Mouse (Mus musculus) left cerebral cortex, adult 2 months (tissue): ENCODE data around the gene Klhl25. TPM values are rescaled to one million over a fixed set of nuclear protein-coding genes. Genes with fewer than 3 reads are reported as not detected.

Experiments used
- DNase-seq, 2 experiments: peaks; one replicate each; pipeline ENCODE4 v3.0.0; 2021 to 2022; ENCODE audit warnings: low spot score in 2 of 2, mixed read lengths in 1 of 2; ENCODE audit errors: extremely low spot score in 1 of 2
- H3K27ac ChIP-seq: fragments of 200-600 bp; 2 replicates; pipeline ENCODE4 v1.8.1; 2022
- H3K4me3 ChIP-seq: fragments of 200-600 bp; 2 replicates; pipeline ENCODE4 v1.8.1; 2022
- CTCF ChIP-seq: fragments of 200-600 bp; IDR thresholded peaks from 2 replicates; pipeline ENCODE4 v1.8.1; 2022; ENCODE audit warnings: antibody characterized with exemption, mild to moderate bottlenecking, moderate library complexity
- intact Hi-C: fragments of 180-260 bp; cut with DNase I; formaldehyde crosslinking; loops from one replicate; pipeline ENCODE4 v1.15.1; 2025
- long read RNA-seq, 2 experiments: library from polyadenylated mRNA; stranded (forward); transcript quantifications; one replicate each; pipeline ENCODE4 v2.0.0; 2021; ENCODE audit warnings: borderline mapping rate in 2 of 2
- total RNA-seq, 2 experiments: library from RNA; stranded (reverse); gene quantifications; 2 replicates each; pipeline ENCODE4 v1.2.3; 2021

The Klhl25 gene
- 1 to 10 TPM; 7.4 to 9.3 TPM for total RNA-seq
- long read RNA-seq, experiment 1, transcript Klhl25-202 (3 exons, 3,403 nt) = major isoform, 10 of 12 reads
- long read RNA-seq, experiment 1, partial matches to known transcripts = 0 of 12 reads
- long read RNA-seq, experiment 1, other reads (novel, unspliced or antisense) = 1 of 12 reads
- long read RNA-seq, experiment 2, transcript Klhl25-201 (3 exons, 3,385 nt) = minor isoform, 5 of 18 reads
- long read RNA-seq, experiment 2, transcript Klhl25-202 (3 exons, 3,403 nt) = major isoform, 9 of 18 reads
- long read RNA-seq, experiment 2, partial matches to known transcripts = 2 of 18 reads
- long read RNA-seq, experiment 2, other reads (novel, unspliced or antisense) = 2 of 18 reads

DNA sequence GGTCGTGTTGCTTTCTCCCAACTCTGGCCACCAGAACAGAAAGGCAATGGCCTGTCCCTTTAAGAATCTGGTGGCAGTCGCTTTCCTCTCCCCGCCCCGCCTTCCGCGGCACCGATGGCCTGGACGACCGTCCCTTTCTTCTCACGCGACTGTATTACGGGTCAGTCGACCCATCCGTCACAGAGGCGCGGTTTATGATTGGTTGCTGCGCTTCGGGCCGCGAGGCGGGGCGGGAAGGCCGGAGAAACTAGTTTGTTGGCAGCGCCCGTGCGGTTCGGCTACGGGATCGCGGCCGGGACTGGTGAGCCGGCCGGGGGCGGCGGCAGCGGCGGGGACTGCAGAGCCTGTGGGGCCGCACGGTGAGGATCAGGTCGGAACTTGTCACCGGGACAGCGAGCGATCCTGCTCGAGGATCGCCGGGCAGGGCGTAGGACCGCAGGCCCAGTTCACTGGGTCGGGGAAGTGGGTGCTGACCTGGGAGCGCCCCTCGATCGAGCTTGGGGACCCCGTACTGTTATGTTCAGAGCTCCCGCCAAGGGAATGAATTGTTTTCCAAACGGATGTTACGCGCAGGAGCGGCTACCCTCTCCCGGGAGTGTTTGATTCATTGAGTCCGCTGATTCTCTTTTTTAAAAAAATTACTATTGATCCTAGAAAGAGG, at the start of gene Klhl25:
Gene Klhl25, plus strand, starts transcription at position 196 of the 661 bp plus-strand sequence.
- peak; percentile 95 to 97 for DNase-seq
- Histone ChIP-seq H3K4me3 (peak within 1 kb of the TSS; percentile 98), H3K27ac (peak within 1 kb of the TSS; percentile 74)
- no peak for TF ChIP-seq CTCF
- intact Hi-C loops = no loop called here

DNA sequence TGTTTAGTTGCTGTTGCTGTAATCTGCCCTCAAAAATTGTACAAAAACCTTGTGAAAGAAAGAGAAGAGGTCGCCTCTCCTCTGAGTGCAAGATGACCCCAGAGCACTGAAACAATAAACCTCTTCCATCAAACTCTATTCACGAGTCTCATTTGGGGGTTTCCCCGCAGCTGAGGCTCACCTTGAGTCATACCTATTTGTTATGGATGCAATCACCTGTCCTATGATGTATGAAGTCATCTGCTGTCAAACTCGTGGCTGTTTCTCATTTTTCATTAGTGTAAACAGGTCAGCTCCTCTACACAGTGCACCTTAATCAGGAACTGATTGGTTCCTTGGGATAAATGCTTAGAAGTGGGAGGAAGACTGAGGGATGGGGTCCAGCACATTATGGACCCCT, 47.6 kb upstream of the Klhl25 start:
- no peak overlapping the region for H3K27ac ChIP-seq
- intact Hi-C loops = no loop called here
- no peak overlapping the region for H3K4me3 ChIP-seq
- no peak for DNase-seq
- TF ChIP-seq CTCF = no peak

- TF ChIP-seq CTCF = no peak
- Histone ChIP-seq H3K4me3 (no peak overlapping the region), H3K27ac (no peak overlapping the region)
- intact Hi-C loops = no loop called here
- no peak for DNase-seq
Observed at GRCm38 (mm10) chr7:75801022-75801421, 47.1 kb upstream of the Klhl25 start.

GRCm38 (mm10) chr7:75801621-75802358, 46.3 kb upstream of the Klhl25 start:
- no peak for DNase-seq
- intact Hi-C loops = no loop called here
- Histone ChIP-seq H3K4me3 (no peak overlapping the region), H3K27ac (no peak overlapping the region)
- TF ChIP-seq CTCF = no peak

DNA sequence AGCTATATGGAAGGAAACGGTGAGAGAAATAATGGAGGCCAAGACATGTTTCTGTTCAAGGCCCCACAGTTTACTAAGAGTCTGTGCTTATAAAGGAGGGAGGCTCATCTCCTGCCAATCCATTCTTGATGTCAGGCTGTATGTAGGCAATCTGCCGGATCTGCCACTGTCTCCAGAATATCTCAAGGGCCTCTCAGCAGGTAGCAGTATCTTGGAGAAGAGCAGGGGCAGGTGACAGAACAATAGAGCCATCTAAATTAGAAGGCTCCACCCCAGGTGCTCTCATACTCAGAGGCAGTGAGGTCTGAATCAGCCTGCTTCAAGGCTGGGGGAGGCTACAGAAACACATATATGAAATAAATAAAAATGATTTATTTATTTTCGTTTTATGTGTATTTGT, 45.2 kb upstream of the Klhl25 start:
- intact Hi-C loops = no loop called here
- DNase-seq = no peak
- Histone ChIP-seq H3K27ac (no peak overlapping the region), H3K4me3 (no peak overlapping the region)
- TF ChIP-seq CTCF = no peak

DNA sequence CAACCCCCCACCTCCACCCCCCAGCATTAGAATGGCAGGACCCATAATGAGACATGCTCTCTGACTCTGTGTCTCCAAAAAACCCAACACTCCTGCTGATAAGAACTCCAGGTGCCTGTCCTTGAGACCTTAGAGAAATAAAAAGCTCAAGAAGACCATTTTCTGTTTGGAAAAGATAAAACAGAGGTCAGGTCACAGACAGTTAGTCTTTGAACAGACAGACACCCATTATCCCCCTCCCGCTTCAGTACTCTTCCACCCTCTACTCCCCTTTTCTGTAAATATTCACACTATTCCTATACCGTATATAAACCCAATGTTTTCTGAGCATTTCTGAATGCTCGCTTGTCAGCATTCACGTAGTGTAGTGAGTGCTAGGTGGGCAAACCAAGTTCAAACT, 41.9 kb upstream of the Klhl25 start:
- no peak for TF ChIP-seq CTCF
- Histone ChIP-seq H3K27ac (no peak overlapping the region), H3K4me3 (no peak overlapping the region)
- no peak for DNase-seq
- intact Hi-C loops = loop anchor here (5.0 kb wide), 1 partner anchor 59 kb away; no protein-coding TSS in a partner anchor

GRCm38 (mm10) chr7:75806711-75807110, 41.4 kb upstream of the Klhl25 start:
- Histone ChIP-seq H3K4me3 (no peak overlapping the region), H3K27ac (no peak overlapping the region)
- no peak for TF ChIP-seq CTCF
- peak in 1 of 2 experiments; percentile 13 for DNase-seq
- intact Hi-C loops = loop anchor here (5.0 kb wide), 1 partner anchor 59 kb away; no protein-coding TSS in a partner anchor

DNA sequence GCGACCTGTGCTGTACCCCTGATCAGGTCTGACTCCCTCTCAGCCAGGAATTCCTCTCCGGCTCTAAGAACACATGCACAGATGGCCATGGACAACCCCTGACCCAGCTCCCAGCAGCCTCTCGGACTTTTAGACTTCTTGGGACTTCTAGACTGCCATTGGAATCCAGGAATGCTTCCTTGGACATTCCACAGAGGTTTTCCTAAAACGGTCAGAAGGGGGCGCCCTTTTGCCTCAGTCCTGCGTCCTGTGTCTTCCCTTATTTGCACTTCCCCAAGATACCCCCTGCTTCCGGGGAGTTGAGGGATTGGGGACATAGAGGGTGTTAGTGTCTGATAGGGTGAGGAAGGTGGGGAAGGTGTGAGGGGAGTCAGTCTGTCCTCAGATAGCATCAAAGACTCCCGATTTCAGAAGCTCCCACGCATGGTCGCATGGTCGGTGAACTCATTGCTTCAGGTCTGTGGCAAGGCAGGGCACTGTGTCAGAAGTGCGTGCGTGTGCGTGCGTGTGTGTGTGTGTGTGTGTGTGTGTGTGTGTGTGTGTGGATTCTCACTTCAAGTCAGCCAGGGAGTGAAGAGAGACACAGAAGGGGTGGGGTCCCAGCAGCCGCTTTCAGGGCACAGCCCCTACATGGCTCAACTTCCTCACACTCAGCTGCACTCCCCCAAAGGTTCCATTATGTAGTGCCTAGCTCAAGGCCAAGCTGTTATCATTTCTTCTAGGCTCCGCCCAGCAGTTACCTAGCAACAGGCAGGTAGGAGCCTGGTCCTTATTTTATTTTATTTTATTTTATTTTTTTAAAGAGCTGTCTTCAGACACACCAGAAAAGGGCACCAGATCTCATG, 40.4 kb upstream of the Klhl25 start:
- TF ChIP-seq CTCF = peak; percentile 53
- DNase-seq = no peak
- Histone ChIP-seq H3K4me3 (no peak overlapping the region), H3K27ac (no peak overlapping the region)
- intact Hi-C loops = loop anchor here (5.0 kb wide), 1 partner anchor 60 kb away; no protein-coding TSS in a partner anchor

DNA sequence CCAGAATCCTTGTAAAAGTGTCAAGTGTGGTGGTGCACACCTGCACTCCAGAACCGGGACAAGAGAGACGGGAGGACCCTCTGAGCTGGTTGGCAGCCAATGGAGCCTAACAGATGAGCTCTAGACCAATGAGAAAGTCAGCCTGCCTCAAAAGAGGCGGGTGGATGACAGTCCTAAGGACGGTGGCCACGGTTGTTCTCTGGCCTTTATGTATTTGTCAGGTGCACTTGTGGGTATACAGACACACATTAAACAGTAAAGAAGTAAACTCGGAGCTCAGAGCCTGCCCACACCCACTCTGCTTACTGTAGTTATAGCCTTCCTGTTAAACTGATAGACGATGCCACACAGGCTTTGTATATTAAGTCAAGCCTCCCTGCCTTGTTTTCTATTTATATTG, 27.4 kb upstream of the Klhl25 start:
- Histone ChIP-seq H3K4me3 (no peak overlapping the region), H3K27ac (no peak overlapping the region)
- no peak for TF ChIP-seq CTCF
- DNase-seq = no peak
- intact Hi-C loops = no loop called here

DNA sequence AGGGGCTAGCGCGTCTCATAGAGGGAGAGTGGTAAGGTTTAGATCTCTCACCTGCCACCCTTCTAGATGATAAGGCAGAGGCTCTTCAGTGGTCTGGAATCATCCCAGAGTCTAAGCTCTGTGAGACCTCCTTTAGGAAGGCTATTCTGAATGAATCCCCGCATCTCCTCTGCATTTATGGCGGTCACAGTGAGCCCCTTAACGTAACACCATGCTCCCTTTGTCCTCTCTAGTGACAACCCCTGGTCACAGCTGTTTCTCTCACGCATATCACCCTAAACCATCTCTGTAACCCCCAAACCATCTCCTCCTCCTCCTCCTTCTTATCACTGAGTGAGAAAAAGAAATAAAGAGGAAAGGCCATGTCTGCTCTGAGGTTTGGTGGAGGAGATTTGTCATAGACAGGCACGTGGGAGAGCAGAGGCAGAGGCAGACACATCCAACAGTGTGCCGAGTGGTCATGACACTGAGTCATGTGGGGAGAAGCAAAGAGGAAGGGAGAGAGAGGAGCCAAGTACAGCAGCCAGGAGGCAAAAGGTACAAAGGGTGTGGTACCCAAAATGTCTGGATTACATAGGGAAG, 25.9 kb upstream of the Klhl25 start:
- H3K27ac ChIP-seq = no peak overlapping the region
- no peak overlapping the region for H3K4me3 ChIP-seq
- DNase-seq = no peak
- TF ChIP-seq CTCF = no peak
- intact Hi-C loops = no loop called here

GRCm38 (mm10) chr7:75823071-75823470, 25.0 kb upstream of the Klhl25 start:
- DNase-seq = no peak
- no peak overlapping the region for H3K27ac ChIP-seq
- no peak overlapping the region for H3K4me3 ChIP-seq
- no peak for TF ChIP-seq CTCF
- intact Hi-C loops = no loop called here
